Mouse (Mus musculus): ENCODE measurements at regions not wholly inside any gene's neighbourhood (a gene's known extent, or its start where the extent isn't known, plus 50 kb on each side); places are given as distances from the start of the nearest gene placed in this dataset.

DNA sequence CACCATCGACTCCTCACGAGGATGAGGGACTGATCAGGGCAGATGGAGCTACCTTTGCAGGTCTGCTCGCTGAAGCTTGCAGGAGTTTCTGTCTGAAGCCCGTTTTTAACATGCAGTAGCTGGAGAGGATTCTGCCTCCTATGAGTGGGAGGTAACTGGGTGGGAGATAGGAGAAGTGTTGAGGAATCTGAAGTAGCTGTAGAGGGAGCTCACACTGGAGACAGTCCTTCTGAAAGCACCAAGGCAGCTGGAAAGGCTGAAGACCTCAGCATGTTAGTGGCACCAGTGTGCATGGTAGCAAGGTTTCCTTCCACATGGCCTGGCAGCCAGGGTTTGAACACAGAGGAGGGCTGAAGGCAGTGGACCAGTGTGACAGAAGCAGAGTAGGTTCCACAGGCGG is 254.5 kb downstream of the Drd1 start:
- DNase-seq (ENCODE audit: low spot score): no peak

GRCm38 (mm10) chr13:53788809-53789208 is 266.7 kb downstream of the Drd1 start:
- DNase-seq (ENCODE audit: low spot score): no peak

- DNase-seq (ENCODE audit: low spot score): peak; percentile 94
These were observed 272.0 kb downstream of the Drd1 start for GRCm38 (mm10) chr13:53783492-53783891.

DNA sequence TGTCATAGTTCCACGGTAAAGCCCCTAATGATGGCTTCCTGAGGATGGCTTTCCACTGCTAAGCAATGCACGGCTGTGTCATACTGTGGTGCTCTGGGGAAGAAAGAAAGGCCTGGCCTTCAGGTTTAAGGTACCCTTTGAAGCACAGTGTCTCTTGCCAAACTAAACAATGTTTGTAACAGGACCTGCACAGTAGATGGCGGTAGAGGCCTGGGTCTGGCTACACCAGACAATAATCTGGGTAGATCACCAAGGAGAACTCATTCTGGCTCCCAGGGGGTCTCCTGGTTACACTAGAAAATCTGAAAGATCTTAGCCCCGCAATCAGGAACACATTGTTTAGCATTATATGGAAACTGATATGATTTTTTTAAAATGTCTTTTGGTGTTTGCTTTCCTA is 276.4 kb downstream of the Drd1 start:
- peak; percentile 81 for DNase-seq (ENCODE audit: low spot score)

GRCm38 (mm10) chr13:53776421-53776820 is 279.1 kb downstream of the Drd1 start:
- no peak for DNase-seq (ENCODE audit: low spot score)

DNA sequence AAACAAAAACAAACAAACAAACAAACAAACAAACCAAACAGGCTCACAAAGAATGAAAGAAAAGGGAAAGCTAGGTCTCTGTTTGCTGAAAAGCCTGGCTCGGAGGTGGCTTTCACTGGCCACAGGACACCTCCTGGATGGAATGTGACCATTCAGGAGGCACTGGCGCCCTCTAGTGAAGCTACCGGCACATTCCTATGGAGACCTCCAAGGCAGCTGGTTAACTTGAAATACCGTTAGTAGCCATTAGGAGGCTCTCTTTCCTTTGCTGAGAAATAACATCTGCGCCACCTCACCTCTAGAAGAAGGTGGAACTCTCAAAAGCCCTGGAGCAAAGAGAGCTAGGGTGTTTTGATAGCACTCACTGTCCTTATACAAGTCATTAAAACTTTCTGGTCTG is 279.8 kb downstream of the Drd1 start:
- peak; percentile 80 for DNase-seq (ENCODE audit: low spot score)

DNA sequence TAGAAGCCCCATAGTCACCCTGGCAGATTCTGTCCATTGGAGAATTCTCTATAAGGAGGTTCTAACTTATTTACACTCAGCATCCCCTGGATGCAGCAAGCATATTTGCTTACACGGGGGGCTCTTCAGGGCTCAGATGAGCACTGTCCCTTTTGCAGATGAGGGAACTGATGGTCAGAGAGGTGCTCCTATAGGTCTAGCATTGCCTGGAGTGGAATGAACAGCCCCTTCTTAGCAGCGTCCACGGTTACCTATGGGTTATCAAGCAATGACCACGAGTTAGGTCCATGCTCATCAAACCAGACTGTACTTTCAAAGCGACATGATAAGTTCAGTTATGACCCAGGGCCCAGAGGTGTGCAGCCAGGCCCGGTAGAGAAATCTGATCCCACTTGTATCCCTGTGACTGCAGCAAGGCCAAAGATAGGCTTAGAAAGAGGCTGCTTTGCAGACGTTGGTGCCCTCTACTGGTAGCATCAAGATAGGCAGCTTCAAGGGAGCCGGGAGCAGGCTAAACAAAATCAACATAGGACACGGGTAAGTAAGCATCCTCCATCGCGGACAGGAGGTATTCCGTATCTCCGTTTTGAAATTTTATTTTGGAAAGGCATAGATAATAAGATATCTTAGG is 290.8 kb downstream of the Drd1 start:
- peak; percentile 86 for DNase-seq (ENCODE audit: low spot score)

DNA sequence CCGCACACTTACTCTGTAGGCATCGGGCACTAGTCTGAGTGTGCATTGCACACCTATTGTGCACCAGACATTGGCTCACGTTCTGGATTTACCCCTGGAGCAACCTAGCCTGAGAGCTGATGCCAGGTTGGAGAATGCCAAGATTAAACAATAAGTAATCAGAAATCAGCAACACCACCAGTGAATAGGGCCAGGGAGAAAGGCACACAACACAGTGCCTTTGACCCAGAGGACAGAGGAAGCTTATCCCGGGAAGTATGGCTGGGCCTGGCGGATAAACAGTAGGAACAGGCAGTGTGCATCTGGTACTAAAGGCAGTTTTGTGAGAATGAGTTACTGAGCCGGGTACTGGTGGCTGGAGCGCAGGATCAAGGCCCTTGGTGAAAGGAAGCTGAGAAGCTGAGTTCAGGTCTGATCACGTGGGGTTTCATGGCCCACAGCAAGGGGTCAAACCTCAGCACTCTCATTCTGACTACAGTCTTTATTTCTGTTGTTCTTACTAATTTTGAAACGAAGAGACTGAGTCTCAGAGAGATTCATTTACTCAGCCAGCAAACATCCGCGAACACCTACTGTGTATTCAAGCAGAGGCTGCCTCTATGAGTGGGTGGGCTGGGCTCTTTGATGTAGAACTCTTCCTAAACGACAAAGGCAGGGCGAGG is 284.8 kb upstream of the Msx2 start:
- DNase-seq (ENCODE audit: low spot score): no peak

DNA sequence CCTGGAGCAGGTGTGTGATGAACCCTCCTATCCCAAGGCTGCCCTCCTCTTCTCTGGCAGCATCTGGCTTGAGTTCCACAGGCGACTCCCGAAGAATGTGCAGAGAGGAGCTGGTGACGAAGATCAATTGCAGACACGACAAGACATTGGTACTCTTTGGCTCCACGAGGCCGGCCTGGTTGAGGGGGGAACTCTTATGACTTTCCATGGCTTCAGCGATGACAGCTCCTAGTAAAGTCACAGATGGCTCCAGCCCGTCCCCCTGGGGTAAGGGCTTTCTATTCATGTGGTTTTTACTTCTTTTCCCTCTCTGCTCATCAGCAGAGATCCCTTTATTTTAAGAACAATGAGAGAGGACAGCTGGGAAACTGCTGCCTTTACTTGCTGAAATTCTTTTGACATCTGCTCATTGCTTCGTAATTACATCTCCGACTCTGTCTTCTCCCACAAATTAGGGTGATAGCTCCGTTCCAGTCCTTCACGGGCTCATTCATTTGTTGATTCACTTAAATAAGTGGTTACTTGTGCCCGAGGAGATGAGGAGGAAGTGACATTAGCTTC is 284.2 kb upstream of the Msx2 start:
- peak; percentile 53 for DNase-seq (ENCODE audit: low spot score)

- no peak for DNase-seq (ENCODE audit: low spot score)
These were observed 282.3 kb upstream of the Msx2 start for GRCm38 (mm10) chr13:53755046-53755615.

DNA sequence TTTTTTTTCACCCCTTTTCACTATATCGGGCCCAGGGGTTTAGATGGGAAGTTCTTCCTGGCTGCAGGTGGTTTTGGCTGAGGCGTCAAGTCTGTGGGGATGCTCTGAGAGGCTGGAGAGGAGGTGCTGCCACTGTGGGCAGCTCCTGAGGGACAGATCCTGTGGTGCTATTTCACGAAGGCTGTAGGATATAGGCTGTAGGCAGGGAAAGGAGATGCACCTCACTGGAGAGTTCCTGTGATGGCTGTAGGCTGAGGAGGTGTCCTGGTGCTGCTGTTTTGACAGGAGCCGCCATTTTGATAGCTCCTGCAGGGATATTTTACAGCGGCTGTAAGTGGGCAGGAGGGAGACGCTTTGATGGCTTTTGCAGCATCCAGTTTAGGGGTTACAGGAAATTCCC is 280.2 kb upstream of the Msx2 start:
- no peak for DNase-seq (ENCODE audit: low spot score)

DNA sequence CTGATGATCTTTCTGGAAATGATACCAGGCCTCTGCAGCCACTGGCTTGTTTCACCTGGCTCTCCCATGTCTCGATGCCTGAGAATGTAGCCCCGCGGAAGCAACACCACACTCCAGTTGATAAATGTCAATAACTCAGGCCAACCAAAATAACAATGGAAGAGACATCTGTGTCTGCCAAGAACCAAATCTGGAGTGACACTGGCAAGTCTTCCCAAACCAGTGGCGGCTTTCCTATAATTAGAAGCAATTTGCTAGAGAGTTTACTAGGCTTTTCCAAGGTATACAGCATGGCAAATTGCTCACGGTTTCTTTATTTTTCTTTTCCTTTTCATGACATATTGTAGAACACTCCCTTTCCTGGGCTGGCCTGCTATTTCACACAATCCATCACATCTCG is 268.1 kb upstream of the Msx2 start:
- no peak for DNase-seq (ENCODE audit: low spot score)

- no peak for DNase-seq (ENCODE audit: low spot score)
These were observed 266.3 kb upstream of the Msx2 start for GRCm38 (mm10) chr13:53739127-53739526.

GRCm38 (mm10) chr13:53734944-53735343 is 262.1 kb upstream of the Msx2 start:
- DNase-seq (ENCODE audit: low spot score): peak; percentile 32

GRCm38 (mm10) chr13:53730259-53730902 is 257.5 kb upstream of the Msx2 start:
- DNase-seq (ENCODE audit: low spot score): no peak

GRCm38 (mm10) chr13:53729848-53730247 is 257.0 kb upstream of the Msx2 start:
- no peak for DNase-seq (ENCODE audit: low spot score)

- no peak for DNase-seq (ENCODE audit: low spot score)
These were observed 253.2 kb upstream of the Msx2 start for GRCm38 (mm10) chr13:53726031-53726430.

DNA sequence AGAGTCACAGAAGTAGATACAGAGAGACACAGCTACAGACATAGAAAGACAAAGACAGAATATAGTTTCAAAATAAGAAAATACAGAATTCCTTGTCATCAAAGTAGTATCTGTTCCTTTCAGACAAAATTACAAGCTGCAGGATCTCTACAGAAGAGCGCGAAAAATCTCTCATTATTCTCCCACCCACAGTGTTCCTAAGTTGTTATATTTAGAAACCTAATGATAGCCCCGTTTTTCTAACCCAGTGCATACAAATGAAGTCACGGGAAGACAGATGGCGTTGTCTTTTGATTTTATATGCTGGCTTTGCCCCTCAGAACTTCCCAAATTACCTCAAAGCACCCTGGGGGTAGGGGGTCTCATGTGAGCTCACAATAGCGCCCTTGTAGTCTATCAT is 250.0 kb upstream of the Msx2 start:
- no peak for DNase-seq (ENCODE audit: low spot score)

- DNase-seq (ENCODE audit: low spot score): no peak
These were observed 248.2 kb upstream of the Msx2 start for GRCm38 (mm10) chr13:53721038-53721463.

DNA sequence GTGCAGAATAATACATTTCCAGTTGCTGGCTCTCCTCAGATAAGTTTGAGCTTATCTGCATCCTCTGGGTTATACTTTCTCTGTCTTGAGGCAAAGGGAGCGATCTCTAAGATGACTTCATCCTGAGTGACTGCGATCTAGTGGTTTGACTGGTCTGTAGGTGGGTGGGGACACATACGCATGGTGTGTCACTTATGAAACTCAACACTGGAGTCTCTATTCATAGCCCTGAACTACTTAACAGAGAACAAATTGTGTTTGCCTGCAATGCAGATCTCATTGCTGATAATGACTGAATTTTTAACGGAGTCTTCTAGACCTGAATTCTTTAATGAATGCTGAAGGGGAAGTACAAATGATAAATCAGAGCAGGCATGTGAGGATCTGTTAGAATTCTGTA is 244.7 kb upstream of the Msx2 start:
- DNase-seq (ENCODE audit: low spot score): no peak

DNA sequence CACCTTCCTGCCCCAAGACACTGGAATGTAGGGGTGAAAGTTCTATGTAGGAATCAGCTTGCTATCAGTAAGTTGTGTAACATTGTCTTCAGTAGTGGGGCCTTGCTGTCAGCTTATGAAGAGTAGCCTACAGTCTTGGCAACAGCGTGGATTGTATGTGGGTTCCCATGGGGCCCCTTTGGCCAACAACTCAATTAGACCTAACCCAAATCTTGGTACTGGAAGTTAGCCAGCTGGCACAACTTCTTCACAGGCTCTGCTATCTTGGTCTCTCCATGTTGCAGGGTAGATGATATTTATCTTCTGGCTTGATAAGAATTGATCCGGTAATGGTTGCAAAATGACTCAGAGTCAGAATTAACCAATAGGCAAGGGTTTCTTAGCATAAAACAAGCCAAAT is 244.2 kb upstream of the Msx2 start:
- no peak for DNase-seq (ENCODE audit: low spot score)

GRCm38 (mm10) chr13:53709062-53709461 is 236.2 kb upstream of the Msx2 start:
- DNase-seq (ENCODE audit: low spot score): peak; percentile 85

GRCm38 (mm10) chr13:53707548-53707947 is 234.7 kb upstream of the Msx2 start:
- DNase-seq (ENCODE audit: low spot score): no peak

Data from retina, embryonic 14.5 days (tissue).